8 mouse cellular contexts compared by ENCODE assay signal in genomic region chr4:70534078-70534890, GRCm38 (mm10). TPM values are rescaled to one million over a fixed set of nuclear protein-coding genes. Genes with fewer than 3 reads are reported as not detected.
DNase-seq lines count a peak whose midpoint lies in the region; ATAC-seq lines count a peak whose summit lies in the region.

No protein-coding gene starts in this region.

- H3K4me3 ChIP-seq in forebrain, embryonic 14.5 days (ENCODE audit: low read depth, low read length), result peak overlapping the region; percentile 93
- H3K4me3 ChIP-seq in hindbrain, embryonic 16.5 days (ENCODE audit: low read length), result peak overlapping the region; percentile 61
- peak overlapping the region; percentile 80 for H3K4me3 ChIP-seq in limb, embryonic 10.5 days
- H3K4me3 ChIP-seq in midbrain, embryonic 11.5 days (ENCODE audit: low read depth, low read length), result peak overlapping the region; percentile 92

- no peaks in the 10 kb centered on the region for H3K9me3 ChIP-seq in forebrain, embryonic 14.5 days (replicated peaks; ENCODE audit: control insufficient read depth, low read length)
- no peaks in the 10 kb centered on the region for H3K9me3 ChIP-seq in hindbrain, embryonic 16.5 days (ENCODE audit: control insufficient read depth, low read length)
- H3K9me3 ChIP-seq in limb, embryonic 10.5 days (replicated peaks), result no peaks in the 10 kb centered on the region
- no peaks in the 10 kb centered on the region for H3K9me3 ChIP-seq in midbrain, embryonic 11.5 days (ENCODE audit: control insufficient read depth, low read length)

- no peaks in the 10 kb centered on the region for H3K27me3 ChIP-seq in forebrain, embryonic 14.5 days (replicated peaks; ENCODE audit: control insufficient read depth, insufficient read depth, low read length)
- H3K27me3 ChIP-seq in hindbrain, embryonic 16.5 days (replicated peaks; ENCODE audit: control insufficient read depth, insufficient read depth, low read length), result no peaks in the 10 kb centered on the region
- H3K27me3 ChIP-seq in limb, embryonic 10.5 days (ENCODE audit: low read depth, poor library complexity, severe bottlenecking), result no peaks in the 10 kb centered on the region
- H3K27me3 ChIP-seq in midbrain, embryonic 11.5 days (ENCODE audit: control insufficient read depth, insufficient read depth, low read length), result no peaks in the 10 kb centered on the region

- under 1% methylated on average over 58 of the region's 66 CpGs for WGBS in forebrain, embryonic 14.5 days
- WGBS in hindbrain, embryonic 16.5 days, result under 1% methylated on average over 38 of the region's 66 CpGs
- WGBS in limb, embryonic 10.5 days, result under 1% methylated on average over 66 of the region's 66 CpGs
- under 1% methylated on average over 60 of the region's 66 CpGs for WGBS in midbrain, embryonic 11.5 days

- no peaks in the 10 kb centered on the region for H3K36me3 ChIP-seq in forebrain, embryonic 14.5 days (ENCODE audit: control insufficient read depth, insufficient read depth, low read length)
- no peaks in the 10 kb centered on the region for H3K36me3 ChIP-seq in hindbrain, embryonic 16.5 days (ENCODE audit: control insufficient read depth, insufficient read depth, low read length)
- no peaks in the 10 kb centered on the region for H3K36me3 ChIP-seq in limb, embryonic 10.5 days
- H3K36me3 ChIP-seq in midbrain, embryonic 11.5 days (ENCODE audit: control insufficient read depth, insufficient read depth, low read length), result no peaks in the 10 kb centered on the region

- H3K4me1 ChIP-seq in forebrain, embryonic 14.5 days (ENCODE audit: control insufficient read depth, insufficient read depth, low read length), result peaks cover 39% of the 10 kb centered on the region
- H3K4me1 ChIP-seq in hindbrain, embryonic 16.5 days (ENCODE audit: control insufficient read depth, insufficient read depth, low read depth, low read length), result peaks cover 36% of the 10 kb centered on the region
- peaks cover 33% of the 10 kb centered on the region for H3K4me1 ChIP-seq in limb, embryonic 10.5 days
- H3K4me1 ChIP-seq in midbrain, embryonic 11.5 days (ENCODE audit: control insufficient read depth, insufficient read depth, low read length), result peaks cover 47% of the 10 kb centered on the region

- peak overlapping the region; percentile 100 for H3K27ac ChIP-seq in forebrain, embryonic 14.5 days (ENCODE audit: low read depth, low read length)
- peak overlapping the region; percentile 83 for H3K27ac ChIP-seq in hindbrain, embryonic 16.5 days (ENCODE audit: low read depth, low read length)
- H3K27ac ChIP-seq in limb, embryonic 10.5 days, result peak overlapping the region; percentile 99
- H3K27ac ChIP-seq in midbrain, embryonic 11.5 days (ENCODE audit: low read depth, low read length), result peak overlapping the region; percentile 57

- peak; percentile 51 to 70 for DNase-seq in cerebellum, adult 18-20 months
- DNase-seq in forebrain, embryonic 14.5 days (ENCODE audit: low spot score), result peak; percentile 43
- no peak for DNase-seq in limb, embryonic 10.5 days (ENCODE audit: low spot score)
- DNase-seq in midbrain, embryonic 11.5 days (ENCODE audit: low spot score, missing footprints), result peak; percentile 96
- peak; percentile 57 to 60 for DNase-seq in spleen, postnatal 10 days (ENCODE audit: low spot score in 2 of 2)

- peak overlapping the region; percentile 92 for H3K4me2 ChIP-seq in forebrain, embryonic 14.5 days (ENCODE audit: low read length)
- peak overlapping the region; percentile 86 for H3K4me2 ChIP-seq in hindbrain, embryonic 16.5 days (ENCODE audit: low read length)
- H3K4me2 ChIP-seq in midbrain, embryonic 11.5 days, result peak overlapping the region; percentile 71

- ATAC-seq in activated CD4-positive, CD25-positive, alpha-beta regulatory T cell, adult 4 months, result peak; percentile 1
- peak; percentile 46 for ATAC-seq in forebrain, embryonic 14.5 days
- peak; percentile 48 for ATAC-seq in hindbrain, embryonic 16.5 days
- peak; percentile 71 for ATAC-seq in midbrain, embryonic 11.5 days (ENCODE audit: low FRiP score)
- ATAC-seq in erythroid progenitor cell, adult 5-6 weeks (replicated peaks; ENCODE audit: low FRiP score, poor library complexity, severe bottlenecking), result no peak

- peak overlapping the region; percentile 96 for H3K9ac ChIP-seq in forebrain, embryonic 14.5 days (ENCODE audit: low read length)
- H3K9ac ChIP-seq in hindbrain, embryonic 16.5 days (ENCODE audit: low read depth, low read length), result peak overlapping the region; percentile 90
- H3K9ac ChIP-seq in midbrain, embryonic 11.5 days (ENCODE audit: low read length), result peak overlapping the region; percentile 92

RNA-seq across cellular contexts. Expression of gene Megf9, which starts 0.5 kb away (rescaled TPM):
- polyA plus RNA-seq in activated CD4-positive, CD25-positive, alpha-beta regulatory T cell, adult 4 months (2017; shearing (Covaris generic)), result under 1 TPM; 0.66 to 0.81 TPM
- 28.7 and 33.0 TPM in 2 replicates for polyA plus RNA-seq in forebrain, embryonic 14.5 days (2014; fragmentation: Nextera tagmentation; extraction: Ambion mirVana)
- polyA plus RNA-seq in hindbrain, embryonic 16.5 days (2015; fragmentation: Nextera tagmentation; extraction: Ambion mirVana), result 22.4 and 25.6 TPM in 2 replicates
- polyA plus RNA-seq in limb, embryonic 10.5 days (2016; fragmentation: Nextera tagmentation; extraction: Ambion mirVana), result 6.3 and 10.3 TPM in 2 replicates
- polyA plus RNA-seq in midbrain, embryonic 11.5 days (2014; fragmentation: Nextera tagmentation; extraction: Ambion mirVana), result 28.6 and 29.4 TPM in 2 replicates
- 13.7 and 22.6 TPM in 2 replicates for total RNA-seq in erythroid progenitor cell, adult 5-6 weeks (2015; ENCODE audit: low replicate concordance)
- total RNA-seq in erythroid progenitor cell, adult 5-6 weeks (2017; ENCODE audit: low replicate concordance), result 11.0 and 11.3 TPM in 2 replicates
